In genomic region chr6:135268392-135268791, GRCm38 (mm10) we compare ENCODE assay signal across 28 mouse cellular contexts. TPM values are rescaled to one million over a fixed set of nuclear protein-coding genes. Genes with fewer than 3 reads are reported as not detected.
DNase-seq lines count a peak whose midpoint lies in the region; ATAC-seq lines count a peak whose summit lies in the region.
"Had no signal": no experiment of that assay in that cellular context is flagged by ENCODE, and none has a peak within 500 bp of the region (broad histone marks: within the 10 kb centered on the region; RNA-seq: fewer than 3 reads in every experiment).

No protein-coding gene starts in this region.

- peaks cover 26% of the 10 kb centered on the region for H3K4me1 ChIP-seq in heart, embryonic 10.5 days
- peaks cover 19% of the 10 kb centered on the region for H3K4me1 ChIP-seq in heart, embryonic 13.5 days
- peaks cover 17% of the 10 kb centered on the region for H3K4me1 ChIP-seq in limb, embryonic 12.5 days (replicated peaks)
- peaks cover 13% of the 10 kb centered on the region for H3K4me1 ChIP-seq in limb, embryonic 10.5 days
- H3K4me1 ChIP-seq: intestine, embryonic 15.5 days had no signal

- no peak for ATAC-seq in heart, embryonic 13.5 days (ENCODE audit: extremely low read depth, insufficient number of reproducible peaks, low FRiP score, low TSS enrichment)
- ATAC-seq in limb, embryonic 12.5 days (ENCODE audit: insufficient number of reproducible peaks, insufficient read depth, low FRiP score, low TSS enrichment, low read depth), result no peak
- ATAC-seq: CD4-positive, CD25-positive, alpha-beta regulatory T cell, adult 4 months; forebrain, embryonic 13.5 days; hindbrain, embryonic 16.5 days; intestine, embryonic 15.5 days had no signal

- H3K27me3 ChIP-seq in heart, embryonic 10.5 days (ENCODE audit: insufficient read depth, poor library complexity, severe bottlenecking), result no peaks in the 10 kb centered on the region
- no peaks in the 10 kb centered on the region for H3K27me3 ChIP-seq in heart, embryonic 13.5 days (replicated peaks)
- no peaks in the 10 kb centered on the region; the same call in 1 of the 2 replicates for H3K27me3 ChIP-seq in limb, embryonic 12.5 days
- H3K27me3 ChIP-seq in limb, embryonic 10.5 days (ENCODE audit: low read depth, poor library complexity, severe bottlenecking), result no peaks in the 10 kb centered on the region
- H3K27me3 ChIP-seq: forebrain, embryonic 13.5 days; hindbrain, embryonic 13.5 days; intestine, embryonic 15.5 days had no signal

- H3K36me3 ChIP-seq in heart, embryonic 10.5 days, result no peaks in the 10 kb centered on the region
- no peaks in the 10 kb centered on the region for H3K36me3 ChIP-seq in heart, embryonic 13.5 days
- H3K36me3 ChIP-seq in limb, embryonic 12.5 days, result no peaks in the 10 kb centered on the region
- H3K36me3 ChIP-seq in limb, embryonic 10.5 days, result no peaks in the 10 kb centered on the region
- H3K36me3 ChIP-seq: forebrain, embryonic 10.5 days; hindbrain, embryonic 10.5 days; hindbrain, embryonic 13.5 days; intestine, embryonic 15.5 days had no signal

- H3K4me3 ChIP-seq in heart, embryonic 10.5 days, result no peak overlapping the region
- H3K4me3 ChIP-seq in heart, embryonic 13.5 days, result no peak overlapping the region
- H3K4me3 ChIP-seq in limb, embryonic 12.5 days (replicated peaks), result no peak overlapping the region
- H3K4me3 ChIP-seq in limb, embryonic 10.5 days, result no peak overlapping the region
- H3K4me3 ChIP-seq: forebrain, embryonic 10.5 days; forebrain, embryonic 13.5 days; heart, adult 2 months; hindbrain, embryonic 10.5 days; hindbrain, embryonic 13.5 days; intestine, embryonic 15.5 days had no signal

- H3K9me3 ChIP-seq in heart, embryonic 10.5 days, result no peaks in the 10 kb centered on the region
- H3K9me3 ChIP-seq in heart, embryonic 13.5 days, result peaks cover 4% of the 10 kb centered on the region; the same call in 1 of the 2 replicates
- peaks cover 5% of the 10 kb centered on the region for H3K9me3 ChIP-seq in limb, embryonic 12.5 days
- no peaks in the 10 kb centered on the region for H3K9me3 ChIP-seq in limb, embryonic 10.5 days (replicated peaks)
- H3K9me3 ChIP-seq: intestine, embryonic 15.5 days had no signal

- DNase-seq in heart, adult 11 months, result peak; percentile 91
- DNase-seq in heart, embryonic 10.5 days (ENCODE audit: low spot score), result no peak
- no peak for DNase-seq in heart, adult 8-10 months (ENCODE audit: low spot score)
- DNase-seq in limb, embryonic 10.5 days (ENCODE audit: low spot score), result no peak
- DNase-seq: adrenal gland, adult 2 months; adrenal gland, postnatal 14 days; cerebellum, adult 11 months; cerebellum, adult 2 months; cerebellum, adult 9-11 months; cerebellum, postnatal 25 days; gastrocnemius, postnatal 25 days; heart, adult 2 months; kidney, adult 11 months; kidney, adult 8-10 months had no signal

- H3K4me2 ChIP-seq in heart, embryonic 13.5 days, result no peak overlapping the region
- no peak overlapping the region for H3K4me2 ChIP-seq in limb, embryonic 12.5 days
- H3K4me2 ChIP-seq: forebrain, embryonic 13.5 days; hindbrain, embryonic 13.5 days; intestine, embryonic 15.5 days had no signal

- no peak overlapping the region for H3K27ac ChIP-seq in heart, embryonic 10.5 days
- peak overlapping the region; percentile 49; the same call in 1 of the 2 replicates for H3K27ac ChIP-seq in heart, embryonic 13.5 days (replicated peaks)
- H3K27ac ChIP-seq in limb, embryonic 12.5 days, result peak overlapping the region; percentile 18; the same call in 1 of the 2 replicates
- H3K27ac ChIP-seq in limb, embryonic 10.5 days, result no peak overlapping the region
- H3K27ac ChIP-seq: forebrain, embryonic 10.5 days; forebrain, embryonic 13.5 days; heart, adult 2 months; hindbrain, embryonic 10.5 days; hindbrain, embryonic 13.5 days; intestine, embryonic 15.5 days had no signal

- no peak overlapping the region for H3K9ac ChIP-seq in heart, embryonic 13.5 days
- no peak overlapping the region for H3K9ac ChIP-seq in limb, embryonic 12.5 days (replicated peaks)
- H3K9ac ChIP-seq: forebrain, embryonic 13.5 days; hindbrain, embryonic 13.5 days; intestine, embryonic 15.5 days had no signal

RNA-seq across cellular contexts. Expression of gene Gsg1, which starts 14.2 kb away (rescaled TPM):
- 0.47 and 3.9 TPM in 2 replicates for polyA plus RNA-seq in heart, embryonic 10.5 days (2016; fragmentation: Nextera tagmentation; extraction: Ambion mirVana)
- 0.51 and 0.56 TPM in 2 replicates for polyA plus RNA-seq in heart, embryonic 13.5 days (2015; fragmentation: Nextera tagmentation; extraction: Ambion mirVana)
- under 1 TPM; 0.31 to 0.47 (median 0.42) TPM for total RNA-seq in heart, adult 8-10 months (2022)
- polyA plus RNA-seq in limb, embryonic 12.5 days (2016; fragmentation: Nextera tagmentation; extraction: Ambion mirVana), result 0.74 and 0.78 TPM in 2 replicates
- 0.80 and 1.5 TPM in 2 replicates for polyA plus RNA-seq in limb, embryonic 10.5 days (2016; fragmentation: Nextera tagmentation; extraction: Ambion mirVana)
- total RNA-seq: adrenal gland, adult 2 months; adrenal gland, postnatal 14 days; adrenal gland, postnatal 4 days; gastrocnemius, adult 8-10 months; gastrocnemius, postnatal 25 days; MEL had no signal
- polyA plus RNA-seq: CD4-positive, CD25-positive, alpha-beta regulatory T cell, adult 4 months; forebrain, embryonic 10.5 days had no signal

RNA-seq across cellular contexts. Expression of gene Pbp2, which starts 41.8 kb away (rescaled TPM):
- polyA plus RNA-seq in heart, embryonic 10.5 days (2016; fragmentation: Nextera tagmentation; extraction: Ambion mirVana), result 0.16 TPM in 1 of 2 replicates, not detected in the other
- polyA plus RNA-seq in heart, embryonic 13.5 days (2015; fragmentation: Nextera tagmentation; extraction: Ambion mirVana), result not detected in 2 replicates
- not detected for total RNA-seq in heart, adult 8-10 months (2022)
- 0.17 TPM in 1 of 2 replicates, not detected in the other for polyA plus RNA-seq in limb, embryonic 12.5 days (2016; fragmentation: Nextera tagmentation; extraction: Ambion mirVana)
- polyA plus RNA-seq in limb, embryonic 10.5 days (2016; fragmentation: Nextera tagmentation; extraction: Ambion mirVana), result 0.11 and 0.19 TPM in 2 replicates
- total RNA-seq: adrenal gland, adult 2 months; adrenal gland, postnatal 14 days; adrenal gland, postnatal 4 days; common myeloid progenitor, adult 5-6 weeks; gastrocnemius, adult 8-10 months; gastrocnemius, postnatal 25 days; heart, adult 2 months; MEL had no signal
- polyA plus RNA-seq: adrenal gland, adult 2 months; CD4-positive, CD25-positive, alpha-beta regulatory T cell, adult 4 months; cerebellum, adult 2 months; forebrain, embryonic 10.5 days; forebrain, embryonic 13.5 days; heart, adult 2 months; heart, postnatal 0 days; hindbrain, embryonic 10.5 days; hindbrain, embryonic 16.5 days had no signal

Comparison
In these comparisons a context has a peak if more than half of its experiments do, and no peak if none do; other contexts are left out.
1. H3K27ac ChIP-seq: peak in heart, embryonic 13.5 days (single experiment) and limb, embryonic 12.5 days (single experiment); none in heart, embryonic 10.5 days (single experiment) and limb, embryonic 10.5 days (single experiment).